Mouse (Mus musculus): ENCODE data around the gene Crtc1.

Gene Crtc1

DNA sequence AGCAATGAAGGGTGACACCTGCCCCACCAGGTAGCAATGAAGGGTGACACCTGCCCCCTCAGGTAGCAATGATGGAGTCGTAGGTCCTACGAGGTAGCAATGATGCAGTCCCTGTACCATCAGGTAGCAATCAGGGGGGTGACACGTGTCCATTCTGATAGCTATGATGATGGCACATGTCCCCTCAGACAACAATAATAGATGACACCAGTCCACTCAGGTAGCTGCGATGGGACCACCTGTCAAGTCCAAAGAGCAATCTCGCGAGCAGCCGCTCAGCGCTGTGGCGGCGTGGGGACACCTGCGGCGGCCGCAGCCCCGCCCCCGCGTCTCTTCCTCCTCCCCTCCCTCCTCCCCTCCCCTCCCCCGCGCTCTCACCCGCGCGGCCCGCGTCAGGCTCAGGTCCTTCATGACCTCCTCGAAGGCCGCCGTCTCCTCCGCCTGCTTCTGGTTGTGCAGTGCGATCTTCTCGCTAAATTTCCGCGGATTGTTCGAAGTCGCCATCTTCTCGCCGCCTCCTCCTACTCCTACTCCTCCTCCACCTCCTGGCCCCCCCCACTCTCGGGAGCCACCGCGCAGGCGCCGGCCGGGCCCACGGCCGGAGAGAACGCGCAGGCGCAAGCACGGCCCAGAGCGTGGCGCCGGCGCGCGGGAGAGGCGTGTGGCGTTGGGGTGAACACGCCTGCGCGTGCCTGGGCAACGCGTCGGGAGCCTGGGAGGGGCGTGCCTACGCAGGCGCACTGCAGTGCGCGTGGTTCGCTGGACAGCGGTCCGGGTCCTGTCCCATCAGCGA, at the start of gene Crtc1:
Crtc1 (minus strand) TSS at position 525 of the 793 bp plus-strand sequence.
- in situ Hi-C loops (cut with MboI) = no loop called here

DNA sequence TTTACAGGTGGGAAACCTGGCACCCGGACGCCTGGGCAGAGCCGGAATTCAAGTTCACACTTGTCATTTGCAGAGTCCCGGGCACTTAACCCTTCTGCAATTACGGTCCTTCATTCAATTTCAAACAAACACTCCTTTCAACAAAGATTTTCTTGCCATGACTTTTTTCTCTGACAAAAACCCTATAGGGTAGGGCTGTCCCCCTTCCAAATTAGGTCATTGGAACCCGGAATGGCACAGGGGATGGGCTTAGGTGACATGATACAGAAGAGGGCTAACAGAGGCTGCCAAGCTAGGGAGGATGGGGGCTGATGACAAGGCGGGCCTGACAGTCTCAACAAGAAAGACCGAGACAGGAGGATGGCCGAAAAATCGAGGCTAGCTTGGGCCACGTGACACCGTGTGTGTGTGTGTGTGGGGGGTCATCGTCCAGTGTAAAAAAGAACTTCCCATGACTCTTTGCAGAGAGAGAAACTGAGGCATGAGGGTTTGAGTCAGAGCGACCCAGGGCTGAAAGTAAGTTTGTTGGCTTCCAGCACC, 49.6 kb upstream of the Crtc1 start:
- in situ Hi-C loops (cut with MboI) = no loop called here

DNA sequence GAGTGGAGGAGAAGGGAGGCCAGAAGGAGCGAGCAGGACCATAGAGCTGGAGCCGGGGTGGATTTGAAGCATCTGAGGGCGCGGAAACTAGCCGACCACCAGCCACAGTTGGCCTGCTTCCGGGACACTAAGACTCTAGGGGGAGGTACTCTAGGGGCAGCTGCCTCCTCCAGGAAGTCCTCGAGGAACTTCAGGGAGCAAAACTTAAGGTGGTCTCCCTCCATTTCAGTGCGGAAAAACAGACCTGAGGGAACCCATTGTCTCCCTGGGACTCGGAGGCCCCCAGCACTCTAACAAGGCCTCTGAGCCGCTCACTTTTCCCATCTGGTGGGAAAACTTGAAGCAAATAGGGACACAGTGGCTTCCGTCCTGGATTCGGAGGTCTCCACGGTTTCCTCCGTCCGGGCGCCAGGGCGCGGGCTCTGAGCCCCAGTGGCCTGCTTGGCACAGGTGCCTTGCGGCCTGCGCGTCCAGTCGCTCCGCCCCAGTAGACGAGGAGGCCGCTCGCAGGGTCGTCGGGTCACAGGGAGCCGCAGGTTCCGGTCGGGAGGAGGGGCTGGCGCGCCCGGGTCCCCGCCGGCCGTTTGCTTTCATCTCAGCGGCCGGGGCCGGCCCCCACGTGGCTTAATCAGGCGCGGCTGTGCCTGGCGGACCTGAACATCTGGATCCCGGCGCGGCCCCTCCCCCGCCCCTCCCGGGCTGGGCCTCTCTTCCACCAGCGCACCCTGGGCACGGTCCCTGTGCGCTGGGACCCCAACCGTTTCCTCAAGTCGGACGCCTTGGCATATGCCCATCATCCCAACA, 48.8 kb upstream of the Crtc1 start:
- in situ Hi-C loops (cut with MboI) = no loop called here

DNA sequence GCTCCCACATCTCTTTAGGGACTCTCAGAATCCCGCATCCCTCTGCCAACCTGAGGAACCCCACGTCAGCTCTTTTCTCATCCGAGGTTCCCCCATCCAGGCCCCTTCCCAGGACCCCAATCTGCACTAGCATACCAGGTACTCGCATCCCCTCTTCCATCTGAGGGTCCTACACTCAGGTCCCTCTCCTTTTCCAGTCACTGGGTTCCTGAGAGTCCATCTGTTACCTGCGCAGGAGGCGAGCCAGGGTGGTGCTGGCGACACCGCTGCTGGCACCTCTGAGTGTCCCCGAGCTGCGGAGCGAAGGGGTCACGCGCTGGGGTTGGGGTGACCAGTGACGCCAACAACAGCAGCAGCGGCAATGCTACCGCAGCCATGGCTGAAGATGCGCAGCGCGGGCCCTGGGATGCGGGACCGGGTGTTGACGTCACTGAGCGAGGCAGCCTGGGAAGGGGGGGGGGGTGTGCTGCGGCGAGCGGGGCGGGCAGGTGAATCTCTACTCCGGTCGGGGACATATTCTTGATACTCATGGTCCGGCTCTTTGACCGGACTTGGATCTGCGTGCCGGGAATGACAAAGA, 47.7 kb upstream of the Crtc1 start, which contains the start of gene Tmem59l:
Tmem59l (minus strand) TSS at position 418 of the 580 bp plus-strand sequence.
- in situ Hi-C loops (cut with MboI) = no loop called here

DNA sequence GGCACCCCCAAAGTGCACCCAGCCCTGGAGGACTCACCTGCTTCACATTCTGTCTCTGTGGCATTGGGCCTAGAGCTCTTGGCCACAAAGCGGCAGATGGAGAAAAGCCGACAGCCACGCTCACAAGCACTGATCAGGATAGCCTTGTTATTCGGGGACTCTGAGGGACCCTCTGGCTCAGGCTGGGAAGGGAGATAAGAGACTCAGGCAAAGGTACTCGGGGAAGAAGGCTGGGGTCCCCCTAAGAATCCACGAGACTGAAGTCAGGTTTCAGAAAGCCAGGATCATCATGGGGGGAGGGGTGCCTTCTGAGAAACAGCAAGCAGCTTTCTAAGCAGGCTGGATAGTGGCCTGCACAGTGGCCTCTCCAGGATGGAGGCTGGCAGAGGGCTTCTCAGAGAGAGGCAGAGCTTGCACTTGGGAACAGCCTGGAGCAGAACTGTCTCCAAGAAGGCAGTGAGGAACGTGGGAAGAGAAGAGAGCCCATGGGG, 46.9 kb upstream of the Crtc1 start:
- in situ Hi-C loops (cut with MboI) = no loop called here

DNA sequence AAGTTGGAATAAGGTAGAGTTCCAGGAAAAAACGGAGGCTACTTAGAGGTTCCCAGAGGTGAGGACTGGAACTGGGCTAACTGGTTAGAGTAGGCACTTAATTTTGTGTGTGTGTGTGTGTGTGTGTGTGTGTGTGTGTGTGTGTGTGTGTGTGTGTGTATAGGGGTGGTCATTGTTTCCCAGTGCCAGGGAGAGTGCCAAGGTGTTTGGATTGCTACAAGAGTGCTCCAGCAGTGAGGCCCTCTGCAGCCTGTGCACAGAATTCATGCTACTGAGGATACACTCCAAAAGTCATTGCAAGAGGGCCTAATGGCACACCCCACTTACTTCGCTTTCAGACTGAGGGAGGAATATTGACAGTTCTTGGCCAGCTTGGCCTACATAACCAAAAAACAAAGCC, 43.6 kb upstream of the Crtc1 start:
- in situ Hi-C loops (cut with MboI) = no loop called here

DNA sequence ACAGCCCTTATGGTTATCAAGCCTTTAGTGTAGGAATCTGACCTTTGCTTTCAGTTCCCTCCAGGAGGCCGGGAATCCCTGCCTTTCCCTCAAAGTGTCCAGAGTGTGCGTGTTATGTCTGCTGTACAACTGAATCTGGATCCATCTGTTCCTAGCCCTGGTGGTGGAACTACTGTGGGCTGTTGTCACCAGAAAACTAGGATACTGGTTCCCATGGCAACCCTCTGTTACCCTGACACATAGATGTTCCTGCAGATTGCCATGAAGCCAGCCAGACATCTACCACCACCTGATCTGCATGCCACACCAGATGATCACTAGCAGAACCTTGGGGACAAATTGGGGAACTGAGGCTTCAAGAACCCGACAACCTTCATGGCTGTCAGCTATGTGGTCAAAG, 42.5 kb upstream of the Crtc1 start:
- in situ Hi-C loops (cut with MboI) = no loop called here

DNA sequence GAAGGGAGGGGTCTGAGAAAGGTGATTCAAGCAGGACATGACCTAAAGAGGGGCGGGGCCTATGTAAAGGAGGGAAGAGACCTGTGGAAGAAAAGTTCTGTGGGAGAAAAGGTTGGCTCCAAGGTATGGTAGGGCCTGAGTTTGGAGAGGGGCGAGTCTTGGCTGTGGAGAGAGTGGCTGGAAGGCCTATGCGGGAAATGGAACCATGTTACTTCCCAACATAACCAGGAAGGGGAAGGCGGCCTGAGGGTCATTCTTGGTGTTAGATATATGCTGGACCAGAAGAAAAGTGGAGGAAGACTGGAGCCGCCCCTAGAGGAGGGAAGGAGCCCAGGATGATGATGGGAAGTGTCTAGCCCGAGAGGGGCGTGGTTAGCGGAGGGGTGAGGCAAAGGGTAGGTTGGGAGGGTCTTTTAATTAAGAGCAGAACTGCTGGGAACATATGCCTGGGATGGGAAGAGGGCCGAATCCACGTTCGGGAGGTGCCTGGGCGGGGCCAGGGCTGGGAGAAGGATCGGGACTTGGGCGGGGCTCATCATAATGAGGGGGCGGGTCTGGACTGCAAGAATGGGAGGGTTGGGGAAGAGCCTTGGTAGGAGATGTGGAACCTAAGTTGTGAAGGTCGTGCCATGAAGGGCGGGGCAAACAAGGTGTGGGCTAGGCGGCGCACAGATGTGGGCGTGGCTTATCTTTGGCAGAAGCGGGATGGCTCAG, 38.0 kb upstream of the Crtc1 start:
- in situ Hi-C loops (cut with MboI) = no loop called here

DNA sequence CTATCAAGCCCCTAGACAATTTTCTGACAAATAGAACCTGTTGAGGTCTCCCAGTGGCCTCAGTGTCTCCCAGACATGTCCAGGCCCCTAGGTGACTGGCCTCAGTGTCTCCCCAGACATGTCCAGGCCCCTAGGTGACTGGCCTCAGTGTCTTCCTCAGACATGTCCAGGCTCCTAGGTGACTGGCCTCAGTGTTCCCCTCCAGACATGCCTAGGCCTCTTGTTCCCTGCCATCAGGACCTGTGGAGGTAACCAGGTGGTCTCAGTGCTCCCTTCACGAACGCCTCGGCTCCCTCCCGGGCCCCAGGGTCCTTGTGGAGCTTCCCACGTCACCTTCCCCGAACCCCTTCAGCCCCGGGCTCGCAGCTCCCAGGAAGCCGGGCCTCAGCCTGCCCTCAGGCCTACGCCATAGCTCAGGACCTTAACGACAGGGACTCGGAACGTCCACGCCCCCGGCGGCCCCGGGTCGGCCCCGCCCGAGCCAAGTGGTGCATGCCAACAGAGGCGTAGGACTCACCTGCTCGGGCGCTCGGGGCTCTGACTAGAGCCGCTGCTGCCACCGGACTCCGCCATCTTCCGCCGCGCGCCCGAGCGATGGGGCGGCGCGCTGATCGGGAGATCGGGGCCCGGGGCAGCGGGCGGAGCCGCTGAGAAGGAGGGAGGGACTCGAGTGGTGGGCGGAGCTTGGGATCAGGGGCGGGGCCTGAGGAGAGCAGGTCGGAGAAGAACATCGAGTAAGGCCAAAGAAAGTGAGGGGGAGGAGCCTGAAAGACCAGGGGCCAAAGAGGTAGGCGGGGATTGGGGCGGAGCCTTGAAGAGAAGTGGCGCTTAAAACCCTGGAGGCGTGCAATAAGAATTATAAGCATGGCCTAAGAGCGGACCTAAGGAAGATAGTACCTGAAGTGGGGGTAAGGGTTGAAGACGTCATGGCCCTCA, 37.2 kb upstream of the Crtc1 start, which contains the start of gene Klhl26:
Klhl26 (minus strand) TSS at position 636 of the 936 bp plus-strand sequence.
- in situ Hi-C loops (cut with MboI) = no loop called here

DNA sequence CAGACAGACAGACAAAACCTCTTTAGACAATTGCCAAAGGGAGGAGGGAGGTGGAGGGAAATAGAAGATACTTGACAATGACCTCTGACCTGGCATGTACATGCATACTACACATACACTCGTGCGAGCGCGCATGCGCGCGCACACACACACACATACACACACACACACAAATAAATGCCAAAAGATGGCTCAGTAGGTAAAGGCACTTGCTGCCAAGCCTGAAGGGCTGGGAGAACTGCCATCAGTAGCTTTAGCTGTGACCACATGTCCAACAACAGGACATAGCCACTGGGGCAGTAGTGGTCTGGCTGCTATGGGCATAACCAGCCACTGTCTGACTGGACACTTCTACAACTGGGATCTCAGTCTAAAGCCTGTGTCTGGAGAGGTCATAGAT, 32.5 kb upstream of the Crtc1 start:
- in situ Hi-C loops (cut with MboI) = no loop called here

DNA sequence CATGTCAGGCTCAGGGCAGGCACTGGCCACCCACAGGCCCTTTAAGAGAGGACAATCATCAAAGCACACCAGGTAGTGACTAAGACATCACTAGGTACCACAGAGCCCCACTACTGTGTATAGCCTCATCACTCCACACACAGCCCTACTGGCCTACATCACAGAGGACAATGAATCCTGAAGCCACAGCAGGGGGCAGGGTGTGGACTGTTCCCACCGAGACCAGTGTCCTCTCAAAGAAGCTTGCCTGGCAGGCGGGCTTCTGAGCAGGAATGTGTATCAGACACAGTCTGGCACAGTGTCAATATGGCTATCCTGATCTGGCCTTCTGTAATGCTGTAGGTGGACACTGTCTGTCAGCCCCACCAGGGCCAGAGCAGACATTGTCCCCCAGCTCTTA, 30.6 kb upstream of the Crtc1 start:
- in situ Hi-C loops (cut with MboI) = no loop called here

DNA sequence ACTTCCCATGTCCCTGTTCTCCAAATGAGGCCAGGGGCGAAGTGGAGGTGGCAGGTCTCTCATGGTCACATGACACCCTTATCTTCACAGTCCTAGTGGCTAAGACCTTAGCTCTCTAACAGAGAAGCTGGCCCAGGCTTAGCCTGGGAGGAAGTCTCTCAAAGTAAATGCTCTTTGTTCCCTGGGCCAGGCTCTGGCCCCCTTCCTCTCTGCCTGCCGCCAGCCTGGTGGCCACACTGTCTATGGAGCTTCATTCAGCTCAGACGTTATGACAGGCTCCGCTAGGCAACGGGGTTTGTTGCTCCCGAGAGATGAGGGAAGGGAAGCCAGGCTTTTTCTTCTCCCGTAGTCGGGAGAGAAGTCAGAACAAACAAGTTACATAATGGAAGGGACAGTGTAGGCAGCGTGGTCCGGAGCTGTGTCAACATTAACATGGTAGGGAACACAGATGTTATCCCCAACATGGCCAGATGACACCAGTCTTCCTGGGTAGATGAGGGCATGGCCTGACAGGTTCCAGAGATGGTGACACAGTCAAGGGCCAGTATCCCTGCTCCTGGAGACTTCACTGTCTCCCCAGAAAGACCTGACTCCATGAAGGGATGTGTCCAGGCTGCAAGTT, 30.0 kb upstream of the Crtc1 start:
- in situ Hi-C loops (cut with MboI) = no loop called here

DNA sequence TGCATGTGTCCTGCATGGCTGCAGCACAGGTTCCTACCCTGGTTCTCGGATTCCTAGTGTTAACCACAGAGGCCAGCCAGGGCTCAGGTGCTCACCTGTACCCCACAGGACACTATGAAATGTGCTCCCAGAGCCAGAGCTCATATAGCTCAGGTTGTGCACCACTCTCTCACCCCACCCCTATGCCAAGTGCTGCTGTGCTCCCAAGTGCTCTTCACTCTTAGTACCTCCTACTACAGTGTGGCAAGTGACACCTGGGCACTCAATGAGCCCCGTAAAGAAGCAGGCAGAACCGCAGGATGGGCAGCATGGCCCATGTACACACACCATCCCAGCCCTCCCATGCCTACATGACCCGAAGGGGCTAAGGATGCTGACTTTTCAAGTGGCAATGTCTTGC, 29.4 kb upstream of the Crtc1 start:
- in situ Hi-C loops (cut with MboI) = no loop called here

DNA sequence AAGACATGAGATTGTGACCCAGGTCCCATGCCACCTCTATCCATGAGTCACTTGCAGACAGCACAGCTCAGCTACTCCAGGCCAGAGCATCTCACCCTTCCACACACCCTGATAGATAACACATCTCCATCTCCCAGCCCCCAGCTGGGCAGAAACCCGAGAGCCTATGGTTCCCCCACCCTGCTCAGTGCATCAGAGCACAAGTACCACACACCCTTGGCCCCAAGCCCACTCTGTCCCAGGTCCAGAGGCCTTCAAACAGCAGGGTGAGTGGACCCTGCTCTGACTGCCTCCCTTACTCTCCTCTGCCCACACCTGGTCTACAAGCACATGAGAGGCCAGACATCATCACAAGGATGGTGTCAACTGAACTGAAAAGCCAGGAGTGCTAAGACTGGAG, 28.5 kb upstream of the Crtc1 start:
- in situ Hi-C loops (cut with MboI) = no loop called here

DNA sequence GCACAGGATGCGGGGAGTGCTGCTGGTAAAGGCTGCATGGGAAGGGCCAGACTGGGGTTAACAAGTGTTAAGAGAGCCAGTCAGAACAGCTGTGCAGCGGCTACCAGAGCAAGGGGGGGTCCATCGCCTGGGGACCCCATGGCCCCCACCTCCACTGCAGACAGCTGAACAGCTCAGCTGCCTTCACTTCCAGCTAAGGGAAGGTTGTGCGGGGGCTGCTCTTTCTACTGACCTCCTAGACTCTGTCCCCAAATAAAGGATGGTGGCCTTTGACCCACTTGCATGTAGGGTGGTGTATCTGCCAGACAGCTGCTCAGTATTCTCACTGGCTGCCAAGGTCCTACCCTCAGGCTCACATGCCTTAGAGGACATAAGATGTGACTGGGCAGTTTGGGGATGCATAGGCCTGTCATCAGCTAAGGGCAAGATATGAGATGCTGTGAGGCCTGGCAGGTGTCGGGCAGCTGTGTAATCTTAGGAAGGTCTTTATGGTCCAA, 27.9 kb upstream of the Crtc1 start:
- in situ Hi-C loops (cut with MboI) = no loop called here

DNA sequence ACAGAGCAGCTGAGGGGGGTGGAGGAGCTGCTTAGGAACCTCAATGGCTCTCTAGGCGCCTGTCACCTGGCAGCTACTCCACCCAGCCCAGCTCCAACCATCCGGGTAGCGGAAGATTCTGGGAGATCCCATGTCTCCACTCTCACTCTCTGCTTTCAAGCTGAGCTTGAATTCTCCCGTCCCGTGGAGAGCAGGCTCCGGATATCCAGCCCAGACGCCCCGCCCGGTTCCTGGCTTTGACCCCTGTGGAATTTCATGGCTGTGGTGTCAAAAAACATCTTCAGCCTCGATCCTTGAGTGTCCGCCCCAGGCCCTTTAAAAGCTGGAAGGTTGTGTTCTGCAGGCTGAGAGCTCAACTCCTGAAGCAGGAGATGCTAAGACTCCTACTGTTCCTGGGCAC, 27.4 kb upstream of the Crtc1 start:
- in situ Hi-C loops (cut with MboI) = no loop called here

DNA sequence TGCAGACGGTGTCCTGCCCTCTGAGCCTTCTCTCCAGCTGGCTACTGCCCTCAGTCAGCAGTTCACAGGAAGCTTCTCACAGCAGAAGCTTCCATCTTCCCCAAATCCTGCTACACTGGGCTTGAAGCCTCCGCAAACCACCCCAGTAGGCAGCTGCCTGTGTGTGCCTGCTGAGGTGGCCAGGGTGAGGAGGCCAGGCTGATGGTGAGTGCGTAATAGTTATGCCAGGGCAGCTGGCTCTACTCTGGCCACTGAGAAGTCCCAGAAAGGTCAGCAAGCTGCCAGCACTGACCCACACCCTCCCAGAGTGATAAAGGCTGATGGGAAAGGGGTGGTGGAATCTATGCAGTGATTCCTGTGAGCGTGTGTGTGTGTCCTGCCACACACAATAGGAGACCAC, 26.9 kb upstream of the Crtc1 start:
- in situ Hi-C loops (cut with MboI) = no loop called here

DNA sequence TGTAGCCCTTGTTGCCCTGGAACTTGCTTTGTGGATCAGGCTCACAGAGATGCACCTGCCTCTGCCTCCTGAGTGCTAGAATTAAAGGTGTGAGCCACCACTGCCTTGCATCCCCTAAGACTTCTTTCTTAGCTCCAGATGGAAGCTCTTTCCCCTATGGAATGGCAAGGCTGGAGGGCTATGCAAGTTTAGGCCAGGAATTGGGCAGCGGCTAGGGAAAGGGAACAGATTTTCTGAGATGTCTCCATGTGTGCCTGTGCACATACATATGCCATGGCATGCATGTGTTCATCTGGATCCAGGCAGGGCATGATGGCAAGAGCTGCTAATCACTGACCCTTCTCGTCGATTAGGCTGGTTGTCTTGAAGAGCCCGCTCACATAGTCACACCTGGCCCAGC, 26.3 kb upstream of the Crtc1 start:
- in situ Hi-C loops (cut with MboI) = no loop called here

DNA sequence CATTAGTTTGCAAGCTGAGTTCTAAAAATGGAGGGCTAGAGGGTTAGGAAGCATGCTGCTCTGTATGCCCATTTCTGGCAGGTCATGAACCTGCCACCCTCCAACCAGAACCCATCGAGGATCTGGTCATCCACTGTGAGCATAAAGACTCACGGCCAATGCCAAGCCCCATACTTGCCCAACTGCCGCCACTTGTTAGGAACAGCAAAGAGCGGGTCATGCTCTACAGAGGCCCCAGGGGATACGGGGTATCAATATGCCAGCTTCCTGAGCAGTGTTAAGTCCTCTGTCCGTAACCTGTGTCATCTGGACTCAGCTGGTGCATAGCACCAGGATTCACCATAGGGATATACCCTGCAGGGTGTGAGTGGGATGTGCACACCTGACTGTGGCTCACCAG, 24.8 kb upstream of the Crtc1 start:
- in situ Hi-C loops (cut with MboI) = no loop called here

DNA sequence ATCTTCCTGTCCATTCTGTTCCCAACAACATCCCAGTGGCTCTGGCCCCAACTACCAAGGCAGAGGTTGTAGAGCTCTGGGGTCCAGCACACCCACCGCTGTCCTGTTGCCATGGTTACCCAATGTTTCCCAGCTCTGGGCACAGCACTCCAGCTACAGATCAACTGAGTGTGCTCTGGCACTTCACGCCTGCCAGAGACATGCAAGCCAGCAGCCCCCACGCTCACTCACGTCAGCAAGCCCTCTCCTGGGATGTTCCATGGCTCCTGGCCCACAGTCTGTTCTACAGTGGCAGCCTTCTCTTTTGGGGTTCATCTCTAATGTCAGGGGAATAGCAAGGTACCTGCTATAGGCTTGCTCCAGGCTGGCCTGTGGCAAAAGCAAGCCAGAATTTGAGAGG, 23.9 kb upstream of the Crtc1 start:
- in situ Hi-C loops (cut with MboI) = no loop called here

Measured in mature B cell (primary cell).